Mouse (Mus musculus): ENCODE results near the gene Cdk14.

Cdk14 gene

DNA sequence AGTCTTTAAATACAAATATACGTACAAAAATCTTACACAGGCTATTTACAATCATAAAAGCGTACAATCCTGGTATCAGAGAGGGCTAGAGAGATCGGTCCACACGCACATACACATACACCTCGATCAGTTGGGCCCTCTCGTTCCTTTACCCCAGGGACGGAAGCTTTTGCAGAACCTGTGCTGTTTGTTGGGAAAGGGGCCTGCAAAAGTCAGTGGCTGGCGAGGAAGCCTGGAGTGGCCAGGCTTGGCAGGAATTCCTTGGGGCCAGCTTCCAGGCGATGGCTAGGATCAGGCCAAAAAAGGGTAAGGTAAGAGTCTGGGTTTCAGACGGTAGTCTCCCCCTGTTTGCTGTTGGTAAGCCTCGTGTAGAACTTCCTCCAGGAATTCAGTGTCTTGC lies 664.8 kb downstream of the Cdk14 start:
- DNase-seq (ENCODE audit: extremely low spot score, low spot score) = no peak

DNA sequence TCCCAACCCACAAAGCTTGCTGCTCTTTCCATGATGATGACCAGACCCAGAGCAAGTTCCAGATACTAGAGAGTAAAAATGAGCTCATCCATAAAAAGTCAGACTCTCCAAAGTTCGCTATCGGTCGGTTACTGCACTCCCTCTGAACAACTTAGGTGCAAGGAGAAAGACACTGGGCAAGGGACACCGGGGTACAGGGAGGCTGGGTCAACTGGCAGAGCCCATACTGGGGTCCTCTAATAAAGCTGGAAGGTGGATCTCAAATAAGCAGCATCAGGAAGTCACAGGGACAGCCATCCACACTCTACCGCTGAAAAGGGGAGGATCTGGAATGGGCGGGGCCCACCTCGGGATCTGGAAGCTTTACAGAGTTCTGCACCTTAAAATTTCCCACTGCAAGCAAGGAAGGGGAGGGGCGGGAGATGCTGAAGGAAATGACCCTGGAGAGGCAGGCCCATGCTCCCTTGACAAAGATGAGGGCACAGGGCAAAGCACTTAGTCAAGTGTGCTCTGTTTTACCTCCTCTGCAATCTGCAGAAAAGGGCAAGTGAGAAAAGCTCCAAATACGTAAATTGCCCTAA lies 665.3 kb downstream of the Cdk14 start:
- peak; percentile 27 for DNase-seq (ENCODE audit: extremely low spot score, low spot score)

All from neural tube, embryonic 10.5 days (tissue).